Mouse (Mus musculus) forebrain, embryonic 14.5 days (tissue): Measurements from ENCODE around the gene Rmi1. TPM values are rescaled to one million over a fixed set of nuclear protein-coding genes. Genes with fewer than 3 reads are reported as not detected.
"Not testable (repeated sequence)": the region's sequence is repeated elsewhere in the genome, so short reads cannot be mapped to it uniquely, and the experiment has no call there.

ENCODE experiments used
- ATAC-seq: fragments of 200-750 bp; cut with Nextera tagmentation; 2 replicates; pipeline ENCODE4 v1.8.0; 2017; ENCODE audit warnings: mild to moderate bottlenecking, moderate library complexity
- DNase-seq: peaks from one replicate; pipeline ENCODE4 v3.0.0-alpha.2; 2015; ENCODE audit warnings: low spot score
- H3K27ac ChIP-seq: fragments of 300-500 bp; sonication (generic); 2 replicates; pipeline ENCODE4 v1.5.1; 2014; ENCODE audit warnings: low read depth, mild to moderate bottlenecking, control low read depth, low read length, moderate library complexity
- H3K27me3 ChIP-seq: fragments of 300-500 bp; sonication (generic); replicated peaks from 2 replicates; pipeline ENCODE4 v1.6.1; 2014; ENCODE audit warnings: low read length, control low read depth, mixed read lengths; ENCODE audit not compliant: control insufficient read depth, insufficient read depth
- H3K36me3 ChIP-seq: fragments of 300-500 bp; sonication (generic); 2 replicates; pipeline ENCODE4 v1.6.1; 2014; ENCODE audit warnings: low read length, control low read depth; ENCODE audit not compliant: control insufficient read depth, insufficient read depth
- H3K4me1 ChIP-seq: fragments of 300-500 bp; sonication (generic); 2 replicates; pipeline ENCODE4 v1.6.1; 2014; ENCODE audit warnings: antibody characterized with exemption, low read length, control low read depth; ENCODE audit not compliant: control insufficient read depth, insufficient read depth
- H3K4me2 ChIP-seq: fragments of 300-500 bp; sonication (generic); 2 replicates; pipeline ENCODE4 v1.6.1; 2014; ENCODE audit warnings: mild to moderate bottlenecking, control low read depth, low read length
- H3K4me3 ChIP-seq: fragments of 300-500 bp; sonication (generic); 2 replicates; pipeline ENCODE4 v1.5.1; 2014; ENCODE audit warnings: low read depth, low read length, control low read depth
- H3K9ac ChIP-seq: fragments of 300-500 bp; sonication (generic); 2 replicates; pipeline ENCODE4 v1.6.1; 2014; ENCODE audit warnings: mild to moderate bottlenecking, low read length, control low read depth, moderate library complexity
- H3K9me3 ChIP-seq: fragments of 300-500 bp; sonication (generic); replicated peaks from 2 replicates; pipeline ENCODE4 v1.6.1; 2016; ENCODE audit warnings: low read length, control low read depth, mixed read lengths; ENCODE audit not compliant: control insufficient read depth
- WGBS: fragments of 180-500 bp; shearing (Covaris S2); extraction: QIAGEN DNeasy Blood & Tissue Kit; methylation state at CpG from one replicate; pipeline ENCODE4 v1.1.7; 2014; 5-methylcytosine and 5-hydroxymethylcytosine counted together
- polyA plus RNA-seq: library from polyadenylated mRNA; unstranded; fragments of >200 nt; fragmentation: Nextera tagmentation; extraction: Ambion mirVana; gene quantifications from 2 replicates; pipeline ENCODE4 v1.2.1, GENCODE M21; 2014

The Rmi1 gene
- polyA plus RNA-seq, 1 experiment from 2014 or later = 23.8 TPM

DNA sequence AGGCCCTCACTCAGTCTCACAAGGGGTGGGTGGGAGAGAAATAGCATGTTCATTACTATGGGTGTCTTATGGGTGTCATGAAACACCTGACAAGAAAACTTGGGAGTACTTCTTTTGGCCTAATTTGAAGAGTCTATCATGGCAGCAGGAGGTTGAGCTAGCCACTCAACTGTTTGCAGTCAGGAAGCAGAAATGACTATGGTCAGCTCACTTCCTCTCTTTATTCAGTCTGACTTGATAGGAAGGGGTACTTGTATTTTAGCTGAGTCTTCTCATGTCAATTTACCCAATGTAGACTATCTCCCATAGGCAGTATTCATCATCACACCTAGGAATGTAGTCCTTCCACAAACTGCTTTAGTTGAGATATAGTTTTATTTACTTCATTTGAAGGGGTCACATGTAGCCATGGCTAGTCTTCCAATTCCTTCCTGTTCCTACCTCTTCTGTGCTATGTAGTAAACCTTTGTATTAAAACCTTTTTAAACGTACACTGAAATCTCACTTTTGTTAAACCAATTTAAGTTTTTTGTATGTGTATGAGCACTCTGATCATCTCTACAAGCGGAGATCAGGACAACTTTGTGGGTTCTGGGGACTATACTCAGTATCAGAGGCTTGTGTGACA lies 12.6 kb upstream of the Rmi1 start:
- WGBS = 73% methylated on average over 2 of the region's 2 CpGs
- H3K27ac ChIP-seq = no peak overlapping the region
- no peak overlapping the region for H3K4me3 ChIP-seq
- no peak overlapping the region for H3K9ac ChIP-seq
- no peaks in the 10 kb centered on the region for H3K4me1 ChIP-seq
- no peaks in the 10 kb centered on the region for H3K9me3 ChIP-seq
- H3K27me3 ChIP-seq = no peaks in the 10 kb centered on the region
- ATAC-seq = no peak
- DNase-seq = no peak
- H3K36me3 ChIP-seq = peaks cover 36% of the 10 kb centered on the region
- no peak overlapping the region for H3K4me2 ChIP-seq

- DNase-seq, H3K27ac ChIP-seq, H3K9ac ChIP-seq, H3K4me3 ChIP-seq, H3K9me3 ChIP-seq, H3K4me1 ChIP-seq, H3K27me3 ChIP-seq, H3K4me2 ChIP-seq: not testable (repeated sequence)
- peaks cover 74% of the 10 kb centered on the region for H3K36me3 ChIP-seq
- 91% methylated on average over 11 of the region's 11 CpGs for WGBS
- ATAC-seq = 0 out of 2 replicates have a peak, but pooled peaks have one; percentile 11
These were observed 7.7 kb upstream of the Rmi1 start for GRCm38 (mm10) chr13:58394392-58394791.

GRCm38 (mm10) chr13:58397651-58398050 lies 4.4 kb upstream of the Rmi1 start:
- Histone ChIP-seq H3K36me3 (peaks cover 58% of the 10 kb centered on the region), H3K4me2 (no peak overlapping the region), H3K27ac (no peak overlapping the region), H3K4me1 (peaks cover 4% of the 10 kb centered on the region; the same call in 1 of the 2 replicates), H3K9me3 (no peaks in the 10 kb centered on the region), H3K9ac (no peak overlapping the region), H3K27me3 (no peaks in the 10 kb centered on the region), H3K4me3 (no peak overlapping the region)
- DNase-seq (no peak), ATAC-seq (no peak)
- 69% methylated on average over 13 of the region's 13 CpGs for WGBS

GRCm38 (mm10) chr13:58400576-58400975 lies 1.5 kb upstream of the Rmi1 start:
- Histone ChIP-seq H3K4me3 (peak overlapping the region; percentile 99), H3K9me3 (no peaks in the 10 kb centered on the region), H3K4me1 (peaks cover 4% of the 10 kb centered on the region; the same call in 1 of the 2 replicates), H3K4me2 (peak overlapping the region; percentile 68), H3K36me3 (peaks cover 31% of the 10 kb centered on the region), H3K9ac (peak overlapping the region; percentile 100), H3K27ac (no peak overlapping the region), H3K27me3 (no peaks in the 10 kb centered on the region)
- WGBS = under 1% methylated on average over 11 of the region's 11 CpGs
- ATAC-seq (no peak), DNase-seq (no peak)

- peak overlapping the region; percentile 100 for H3K9ac ChIP-seq
- H3K27ac ChIP-seq = peak overlapping the region; percentile 100
- no peaks in the 10 kb centered on the region for H3K27me3 ChIP-seq
- ATAC-seq (peak; percentile 37), DNase-seq (peak; percentile 85)
- peaks cover 23% of the 10 kb centered on the region for H3K36me3 ChIP-seq
- H3K9me3 ChIP-seq = no peaks in the 10 kb centered on the region
- peaks cover 4% of the 10 kb centered on the region; the same call in 1 of the 2 replicates for H3K4me1 ChIP-seq
- WGBS = under 1% methylated on average over 53 of the region's 100 CpGs
- H3K4me2 ChIP-seq = peak overlapping the region; percentile 68
- H3K4me3 ChIP-seq = peak overlapping the region; percentile 99
These were observed 679 bp upstream of the Rmi1 start for GRCm38 (mm10) chr13:58401135-58402002.

DNA sequence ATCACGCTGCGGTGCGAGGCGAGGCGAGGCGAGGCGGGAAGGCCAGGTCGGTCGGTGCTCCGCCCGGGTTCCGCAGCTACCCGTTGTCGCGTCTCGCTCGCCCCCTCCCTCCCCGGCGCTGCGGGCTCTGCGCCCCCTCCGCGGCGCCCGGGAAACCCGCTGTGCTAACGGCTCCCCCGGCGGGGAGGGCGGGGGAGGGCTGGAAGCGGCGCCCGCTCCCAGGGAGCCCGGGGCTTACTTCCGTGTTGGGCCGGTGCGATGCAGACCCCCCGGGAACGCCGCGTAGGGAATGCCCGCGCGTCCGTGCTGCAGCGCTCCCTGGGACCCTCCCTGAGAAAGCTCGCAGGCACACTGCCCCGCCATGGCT lies 679 bp downstream of the Rmi1 start:
- peak overlapping the region; percentile 46 for H3K4me2 ChIP-seq
- H3K27ac ChIP-seq = peak overlapping the region; percentile 100
- DNase-seq (no peak), ATAC-seq (peak; percentile 69; the same call in 1 of the 2 replicates)
- no peaks in the 10 kb centered on the region for H3K27me3 ChIP-seq
- peaks cover 11% of the 10 kb centered on the region for H3K36me3 ChIP-seq
- 1% methylated on average over 34 of the region's 48 CpGs for WGBS
- H3K4me1 ChIP-seq = peaks cover 4% of the 10 kb centered on the region; the same call in 1 of the 2 replicates
- peak overlapping the region; percentile 99 for H3K4me3 ChIP-seq
- peak overlapping the region; percentile 100 for H3K9ac ChIP-seq
- H3K9me3 ChIP-seq = no peaks in the 10 kb centered on the region

GRCm38 (mm10) chr13:58403243-58403642 lies 1.2 kb downstream of the Rmi1 start, which contains the start of gene Hnrnpk:
TSS of gene Hnrnpk (minus strand) at chr13:58403343.
- not testable (repeated sequence) for DNase-seq, H3K36me3 ChIP-seq, H3K27me3 ChIP-seq, H3K9me3 ChIP-seq, ATAC-seq, H3K4me1 ChIP-seq
- Histone ChIP-seq H3K9ac (peak within 1 kb of the TSS; percentile 100), H3K27ac (peak within 1 kb of the TSS; percentile 100), H3K4me2 (peak within 1 kb of the TSS; percentile 46), H3K4me3 (peak within 1 kb of the TSS; percentile 99)
- WGBS = 6% methylated on average over 16 of the region's 17 CpGs

GRCm38 (mm10) chr13:58411073-58411472 lies 9.0 kb downstream of the Rmi1 start:
- Histone ChIP-seq H3K27me3 (no peaks in the 10 kb centered on the region), H3K4me2 (no peak overlapping the region), H3K9me3 (no peaks in the 10 kb centered on the region), H3K27ac (no peak overlapping the region), H3K9ac (no peak overlapping the region), H3K36me3 (peaks cover 6% of the 10 kb centered on the region; the same call in 1 of the 2 replicates), H3K4me3 (no peak overlapping the region), H3K4me1 (no peaks in the 10 kb centered on the region)
- ATAC-seq = no peak
- WGBS = 94% methylated on average over 4 of the region's 4 CpGs
- no peak for DNase-seq
